Mouse (Mus musculus): Measurements from ENCODE around the gene Zmynd11. TPM values are rescaled to one million over a fixed set of nuclear protein-coding genes. Genes with fewer than 3 reads are reported as not detected.

The Zmynd11 gene
- polyA plus RNA-seq, 1 experiment: 255 TPM

- DNase-seq (ENCODE audit: low read depth): peak; percentile 10
- TF ChIP-seq POLR2A (IDR thresholded peaks at IDR 0.05; ENCODE audit: borderline replicate concordance, extremely low read depth, insufficient read depth, insufficient read length, poor library complexity, severe bottlenecking) (no peak), CTCF (IDR thresholded peaks at IDR 0.05; ENCODE audit: borderline replicate concordance, extremely low read depth, insufficient read depth, insufficient read length) (no peak)
Measured at GRCm38 (mm10) chr13:9713462-9714134, 51.5 kb downstream of the Zmynd11 start.

GRCm38 (mm10) chr13:9712971-9713370 is 52.2 kb downstream of the Zmynd11 start:
- TF ChIP-seq POLR2A (IDR thresholded peaks at IDR 0.05; ENCODE audit: borderline replicate concordance, extremely low read depth, insufficient read depth, insufficient read length, poor library complexity, severe bottlenecking) (no peak), CTCF (IDR thresholded peaks at IDR 0.05; ENCODE audit: borderline replicate concordance, extremely low read depth, insufficient read depth, insufficient read length) (no peak)
- no peak for DNase-seq (ENCODE audit: low read depth)

GRCm38 (mm10) chr13:9712409-9712808 is 52.7 kb downstream of the Zmynd11 start:
- TF ChIP-seq POLR2A (IDR thresholded peaks at IDR 0.05; ENCODE audit: borderline replicate concordance, extremely low read depth, insufficient read depth, insufficient read length, poor library complexity, severe bottlenecking) (no peak), CTCF (IDR thresholded peaks at IDR 0.05; ENCODE audit: borderline replicate concordance, extremely low read depth, insufficient read depth, insufficient read length) (no peak)
- peak; percentile 12 for DNase-seq (ENCODE audit: low read depth)

GRCm38 (mm10) chr13:9708433-9709240 is 56.5 kb downstream of the Zmynd11 start:
- TF ChIP-seq CTCF (IDR thresholded peaks at IDR 0.05; ENCODE audit: borderline replicate concordance, extremely low read depth, insufficient read depth, insufficient read length) (no peak), POLR2A (IDR thresholded peaks at IDR 0.05; ENCODE audit: borderline replicate concordance, extremely low read depth, insufficient read depth, insufficient read length, poor library complexity, severe bottlenecking) (no peak)
- DNase-seq (ENCODE audit: low read depth): no peak

- TF ChIP-seq CTCF (IDR thresholded peaks at IDR 0.05; ENCODE audit: borderline replicate concordance, extremely low read depth, insufficient read depth, insufficient read length): no peak
- TF ChIP-seq POLR2A (IDR thresholded peaks at IDR 0.05; ENCODE audit: borderline replicate concordance, extremely low read depth, insufficient read depth, insufficient read length, poor library complexity, severe bottlenecking): no peak
- DNase-seq (ENCODE audit: low read depth): no peak
Measured at GRCm38 (mm10) chr13:9706720-9707119, 58.4 kb downstream of the Zmynd11 start.

GRCm38 (mm10) chr13:9702615-9703235 is 62.4 kb downstream of the Zmynd11 start:
- no peak for TF ChIP-seq CTCF (IDR thresholded peaks at IDR 0.05; ENCODE audit: borderline replicate concordance, extremely low read depth, insufficient read depth, insufficient read length)
- no peak for TF ChIP-seq POLR2A (IDR thresholded peaks at IDR 0.05; ENCODE audit: borderline replicate concordance, extremely low read depth, insufficient read depth, insufficient read length, poor library complexity, severe bottlenecking)
- DNase-seq (ENCODE audit: low read depth): no peak

- TF ChIP-seq POLR2A (IDR thresholded peaks at IDR 0.05; ENCODE audit: borderline replicate concordance, extremely low read depth, insufficient read depth, insufficient read length, poor library complexity, severe bottlenecking) (no peak), CTCF (IDR thresholded peaks at IDR 0.05; ENCODE audit: borderline replicate concordance, extremely low read depth, insufficient read depth, insufficient read length) (no peak)
Measured at GRCm38 (mm10) chr13:9697340-9697739, 67.8 kb downstream of the Zmynd11 start.

GRCm38 (mm10) chr13:9695809-9696208 is 69.3 kb downstream of the Zmynd11 start:
- TF ChIP-seq POLR2A (IDR thresholded peaks at IDR 0.05; ENCODE audit: borderline replicate concordance, extremely low read depth, insufficient read depth, insufficient read length, poor library complexity, severe bottlenecking) (no peak), CTCF (IDR thresholded peaks at IDR 0.05; ENCODE audit: borderline replicate concordance, extremely low read depth, insufficient read depth, insufficient read length) (no peak)
- no peak for DNase-seq (ENCODE audit: low read depth)

More at GRCm38 (mm10) chr13:9697340-9697739, 67.8 kb downstream of the Zmynd11 start:
- DNase-seq (ENCODE audit: low read depth): no peak

- TF ChIP-seq POLR2A (IDR thresholded peaks at IDR 0.05; ENCODE audit: borderline replicate concordance, extremely low read depth, insufficient read depth, insufficient read length, poor library complexity, severe bottlenecking): no peak
- no peak for TF ChIP-seq CTCF (IDR thresholded peaks at IDR 0.05; ENCODE audit: borderline replicate concordance, extremely low read depth, insufficient read depth, insufficient read length)
- DNase-seq (ENCODE audit: low read depth): no peak
Measured at GRCm38 (mm10) chr13:9695403-9695802, 69.7 kb downstream of the Zmynd11 start.

GRCm38 (mm10) chr13:9694651-9695050 is 70.5 kb downstream of the Zmynd11 start:
- TF ChIP-seq CTCF (IDR thresholded peaks at IDR 0.05; ENCODE audit: borderline replicate concordance, extremely low read depth, insufficient read depth, insufficient read length) (no peak), POLR2A (IDR thresholded peaks at IDR 0.05; ENCODE audit: borderline replicate concordance, extremely low read depth, insufficient read depth, insufficient read length, poor library complexity, severe bottlenecking) (no peak)
- DNase-seq (ENCODE audit: low read depth): no peak

GRCm38 (mm10) chr13:9692876-9693275 is 72.3 kb downstream of the Zmynd11 start:
- no peak for DNase-seq (ENCODE audit: low read depth)
- TF ChIP-seq POLR2A (IDR thresholded peaks at IDR 0.05; ENCODE audit: borderline replicate concordance, extremely low read depth, insufficient read depth, insufficient read length, poor library complexity, severe bottlenecking) (no peak), CTCF (IDR thresholded peaks at IDR 0.05; ENCODE audit: borderline replicate concordance, extremely low read depth, insufficient read depth, insufficient read length) (no peak)
